Mouse (Mus musculus) kidney, embryonic 16.5 days (tissue): ENCODE data around the gene H2-Eb1. TPM values are rescaled to one million over a fixed set of nuclear protein-coding genes. Genes with fewer than 3 reads are reported as not detected.

Experiments
- ATAC-seq: fragments of 200-750 bp; cut with Nextera tagmentation; 2 replicates; pipeline ENCODE4 v1.8.0; 2017; ENCODE audit warnings: moderate TSS enrichment; ENCODE audit not compliant: low FRiP score, low TSS enrichment
- H3K27ac ChIP-seq: fragments of 300-500 bp; sonication (generic); 2 replicates; pipeline ENCODE4 v1.5.1; 2014; ENCODE audit warnings: low read length
- H3K27me3 ChIP-seq: fragments of 300-500 bp; sonication (generic); 2 replicates; pipeline ENCODE4 v1.6.1; 2014; ENCODE audit warnings: low read length, control low read depth, mixed read lengths; ENCODE audit not compliant: insufficient read depth
- H3K36me3 ChIP-seq: fragments of 300-500 bp; sonication (generic); 2 replicates; pipeline ENCODE4 v1.6.1; 2014; ENCODE audit warnings: low read length, control low read depth, mixed read lengths; ENCODE audit not compliant: insufficient read depth
- H3K4me1 ChIP-seq: fragments of 300-500 bp; sonication (generic); 2 replicates; pipeline ENCODE4 v1.6.1; 2014; ENCODE audit warnings: low read length, control low read depth, mixed read lengths; ENCODE audit not compliant: insufficient read depth
- H3K4me2 ChIP-seq: fragments of 300-500 bp; sonication (generic); replicated peaks from 2 replicates; pipeline ENCODE4 v1.6.1; 2014; ENCODE audit warnings: low read depth, low read length
- H3K4me3 ChIP-seq: fragments of 300-500 bp; sonication (generic); 2 replicates; pipeline ENCODE4 v1.5.1; 2014; ENCODE audit warnings: mild to moderate bottlenecking, low read length
- H3K9ac ChIP-seq: fragments of 300-500 bp; sonication (generic); replicated peaks from 2 replicates; pipeline ENCODE4 v1.6.1; 2014; ENCODE audit warnings: low read length
- H3K9me3 ChIP-seq: fragments of 300-500 bp; sonication (generic); 2 replicates; pipeline ENCODE4 v1.6.1; 2016; ENCODE audit warnings: low read length, control low read depth
- WGBS: fragments of 180-500 bp; shearing (Covaris S2); extraction: QIAGEN DNeasy Blood & Tissue Kit; methylation state at CpG from one replicate; pipeline ENCODE4 v1.1.7; 2014; 5-methylcytosine and 5-hydroxymethylcytosine counted together
- polyA plus RNA-seq: library from polyadenylated mRNA; unstranded; fragments of >200 nt; fragmentation: Nextera tagmentation; extraction: Ambion mirVana; gene quantifications from 2 replicates; pipeline ENCODE4 v1.2.1, GENCODE M21; 2015

H2-Eb1 gene
- polyA plus RNA-seq, 1 experiment from 2014 or later, result 8.4 TPM

- Histone ChIP-seq H3K4me2 (no peak overlapping the region), H3K4me1 (peaks cover 14% of the 10 kb centered on the region), H3K27ac (no peak overlapping the region), H3K4me3 (no peak overlapping the region), H3K9ac (no peak overlapping the region), H3K36me3 (no peaks in the 10 kb centered on the region), H3K27me3 (peaks cover 11% of the 10 kb centered on the region; the same call in 1 of the 2 replicates), H3K9me3 (no peaks in the 10 kb centered on the region)
- 79% methylated on average over 2 of the region's 2 CpGs for WGBS
- ATAC-seq, result no peak
Observed at GRCm38 (mm10) chr17:34268748-34269147, 36.9 kb upstream of the H2-Eb1 start.

- WGBS, result 68% methylated on average over 4 of the region's 4 CpGs
Observed at GRCm38 (mm10) chr17:34269817-34270216, 35.9 kb upstream of the H2-Eb1 start.

GRCm38 (mm10) chr17:34270230-34270629 lies 35.4 kb upstream of the H2-Eb1 start:
- WGBS, result 87% methylated on average over 2 of the region's 2 CpGs

More at GRCm38 (mm10) chr17:34269817-34270216, 35.9 kb upstream of the H2-Eb1 start:
- Histone ChIP-seq H3K4me3 (no peak overlapping the region), H3K4me2 (no peak overlapping the region), H3K4me1 (peaks cover 5% of the 10 kb centered on the region), H3K27ac (no peak overlapping the region), H3K9ac (no peak overlapping the region), H3K36me3 (no peaks in the 10 kb centered on the region), H3K9me3 (no peaks in the 10 kb centered on the region), H3K27me3 (peaks cover 11% of the 10 kb centered on the region; the same call in 1 of the 2 replicates)
- ATAC-seq, result no peak

GRCm38 (mm10) chr17:34270940-34271339 lies 34.7 kb upstream of the H2-Eb1 start:
- no peak overlapping the region for H3K9ac ChIP-seq
- no peak overlapping the region for H3K4me3 ChIP-seq
- 84% methylated on average over 2 of the region's 2 CpGs for WGBS
- H3K27ac ChIP-seq, result no peak overlapping the region
- 0 out of 2 replicates have a peak, but pooled peaks cover 4% of the 10 kb centered on the region for H3K27me3 ChIP-seq
- no peak for ATAC-seq
- H3K36me3 ChIP-seq, result no peaks in the 10 kb centered on the region
- no peaks in the 10 kb centered on the region for H3K4me1 ChIP-seq
- H3K9me3 ChIP-seq, result 0 out of 2 replicates have a peak, but pooled peaks cover under 1% of the 10 kb centered on the region
- no peak overlapping the region for H3K4me2 ChIP-seq

More at GRCm38 (mm10) chr17:34270230-34270629, 35.4 kb upstream of the H2-Eb1 start:
- H3K9me3 ChIP-seq, result no peaks in the 10 kb centered on the region
- ATAC-seq, result no peak
- H3K27ac ChIP-seq, result no peak overlapping the region
- peaks cover 9% of the 10 kb centered on the region; the same call in 1 of the 2 replicates for H3K27me3 ChIP-seq
- no peak overlapping the region for H3K9ac ChIP-seq
- H3K4me1 ChIP-seq, result peaks cover 1% of the 10 kb centered on the region; the same call in 1 of the 2 replicates
- no peak overlapping the region for H3K4me2 ChIP-seq
- H3K36me3 ChIP-seq, result no peaks in the 10 kb centered on the region
- no peak overlapping the region for H3K4me3 ChIP-seq

GRCm38 (mm10) chr17:34272102-34272501 lies 33.6 kb upstream of the H2-Eb1 start:
- Histone ChIP-seq H3K27me3 (0 out of 2 replicates have a peak, but pooled peaks cover 2% of the 10 kb centered on the region), H3K4me2 (no peak overlapping the region), H3K9ac (no peak overlapping the region), H3K4me3 (no peak overlapping the region), H3K4me1 (no peaks in the 10 kb centered on the region), H3K27ac (no peak overlapping the region), H3K36me3 (no peaks in the 10 kb centered on the region), H3K9me3 (0 out of 2 replicates have a peak, but pooled peaks cover 4% of the 10 kb centered on the region)
- ATAC-seq, result no peak
- WGBS, result 97% methylated on average over 1 of the region's 1 CpGs

GRCm38 (mm10) chr17:34280499-34281038 lies 25.1 kb upstream of the H2-Eb1 start:
- peak; percentile 27; the same call in 1 of the 2 replicates for ATAC-seq
- H3K9ac ChIP-seq, result no peak overlapping the region
- H3K4me2 ChIP-seq, result no peak overlapping the region
- no peaks in the 10 kb centered on the region; the same call in 1 of the 2 replicates for H3K27me3 ChIP-seq
- H3K36me3 ChIP-seq, result no peaks in the 10 kb centered on the region
- H3K4me1 ChIP-seq, result no peaks in the 10 kb centered on the region
- no peak overlapping the region for H3K27ac ChIP-seq
- H3K9me3 ChIP-seq, result 0 out of 2 replicates have a peak, but pooled peaks cover 4% of the 10 kb centered on the region
- no peak overlapping the region for H3K4me3 ChIP-seq
- 81% methylated on average over 1 of the region's 1 CpGs for WGBS

GRCm38 (mm10) chr17:34281836-34282235 lies 23.8 kb upstream of the H2-Eb1 start:
- Histone ChIP-seq H3K4me3 (no peak overlapping the region), H3K27ac (no peak overlapping the region), H3K9me3 (no peaks in the 10 kb centered on the region), H3K27me3 (no peaks in the 10 kb centered on the region; the same call in 1 of the 2 replicates), H3K4me2 (no peak overlapping the region), H3K4me1 (no peaks in the 10 kb centered on the region), H3K9ac (no peak overlapping the region), H3K36me3 (no peaks in the 10 kb centered on the region)
- WGBS, result 74% methylated on average over 1 of the region's 1 CpGs
- ATAC-seq, result no peak

- H3K9me3 ChIP-seq, result no peaks in the 10 kb centered on the region
- no peaks in the 10 kb centered on the region for H3K27me3 ChIP-seq
- no peak overlapping the region for H3K27ac ChIP-seq
- no peak overlapping the region for H3K4me3 ChIP-seq
- ATAC-seq, result no peak
- no peak overlapping the region for H3K9ac ChIP-seq
- H3K4me2 ChIP-seq, result no peak overlapping the region
- no peaks in the 10 kb centered on the region for H3K4me1 ChIP-seq
- H3K36me3 ChIP-seq, result no peaks in the 10 kb centered on the region
- 78% methylated on average over 4 of the region's 4 CpGs for WGBS
Observed at GRCm38 (mm10) chr17:34285371-34285770, 20.3 kb upstream of the H2-Eb1 start.

- WGBS, result 39% methylated on average over 4 of the region's 4 CpGs
- ATAC-seq, result no peak
- no peak overlapping the region for H3K9ac ChIP-seq
Observed at GRCm38 (mm10) chr17:34285848-34286247, 19.8 kb upstream of the H2-Eb1 start.

GRCm38 (mm10) chr17:34286501-34286900 lies 19.2 kb upstream of the H2-Eb1 start:
- H3K27me3 ChIP-seq, result no peaks in the 10 kb centered on the region
- H3K4me1 ChIP-seq, result no peaks in the 10 kb centered on the region
- 83% methylated on average over 5 of the region's 5 CpGs for WGBS
- H3K9me3 ChIP-seq, result no peaks in the 10 kb centered on the region
- H3K4me2 ChIP-seq, result no peak overlapping the region
- H3K27ac ChIP-seq, result no peak overlapping the region
- no peak for ATAC-seq
- H3K36me3 ChIP-seq, result no peaks in the 10 kb centered on the region
- no peak overlapping the region for H3K4me3 ChIP-seq
- H3K9ac ChIP-seq, result no peak overlapping the region

More at GRCm38 (mm10) chr17:34285848-34286247, 19.8 kb upstream of the H2-Eb1 start:
- Histone ChIP-seq H3K4me1 (no peaks in the 10 kb centered on the region), H3K36me3 (no peaks in the 10 kb centered on the region), H3K27ac (no peak overlapping the region), H3K4me3 (no peak overlapping the region), H3K4me2 (no peak overlapping the region), H3K27me3 (no peaks in the 10 kb centered on the region), H3K9me3 (no peaks in the 10 kb centered on the region)
